Mouse (Mus musculus): Measurements from ENCODE around the gene Ak8.

- TF ChIP-seq GATA1 (IDR thresholded peaks at IDR 0.05; ENCODE audit: borderline replicate concordance, low read length), result no peak
- TF ChIP-seq FLI1 (IDR thresholded peaks at IDR 0.05; ENCODE audit: low read length), result no peak
Observed at GRCm38 (mm10) chr2:28766590-28766989, 66.6 kb downstream of the Ak8 start.

Data from megakaryocyte, embryonic 14.5 days (primary cell).